Mouse (Mus musculus): ENCODE measurements around the gene Gm5478. TPM values are rescaled to one million over a fixed set of nuclear protein-coding genes. Genes with fewer than 3 reads are reported as not detected.
"Not testable (repeated sequence)": the region's sequence is repeated elsewhere in the genome, so short reads cannot be mapped to it uniquely, and the experiment has no call there.

Gm5478 gene
- polyA plus RNA-seq (2014; fragmentation: Nextera tagmentation; extraction: Ambion mirVana) = not detected in 2 replicates

DNA sequence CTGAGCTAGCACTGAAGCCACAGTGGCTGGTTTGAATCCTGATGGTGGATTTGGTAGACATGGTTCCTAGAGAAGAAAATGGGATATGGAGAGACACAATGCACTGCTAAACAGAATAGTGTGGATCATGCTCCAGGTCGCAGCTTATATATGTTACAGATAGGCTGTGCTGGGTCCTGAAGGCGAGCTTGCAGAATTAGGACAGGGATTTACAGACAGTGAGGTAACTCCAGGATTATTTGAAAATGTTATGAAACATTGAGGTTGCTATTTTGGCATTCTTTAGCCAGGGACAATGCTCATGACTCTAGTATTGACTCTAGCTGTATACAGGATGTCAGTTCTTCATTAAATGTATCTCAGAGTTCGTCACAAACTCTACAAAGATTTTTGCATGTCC is at the start of gene Gm5478:
Gene Gm5478, minus strand, starts transcription at position 101 of the 400 bp plus-strand sequence.
- no peaks in the 10 kb centered on the region for H3K9me3 ChIP-seq (ENCODE audit: control insufficient read depth, low read length)
- H3K9ac ChIP-seq (ENCODE audit: low read depth, low read length) = no peak within 1 kb of the TSS
- H3K27me3 ChIP-seq (ENCODE audit: control insufficient read depth, insufficient read depth, low read length) = no peaks in the 10 kb centered on the region
- no peak within 1 kb of the TSS for H3K4me3 ChIP-seq (ENCODE audit: low read depth, low read length)
- no peak within 1 kb of the TSS for H3K4me2 ChIP-seq (replicated peaks; ENCODE audit: low read depth, low read length)
- H3K36me3 ChIP-seq (ENCODE audit: control insufficient read depth, insufficient read depth, low read length) = no peaks in the 10 kb centered on the region
- no peak for ATAC-seq (ENCODE audit: low FRiP score)
- WGBS = 82% methylated on average over 3 of the region's 3 CpGs
- no peak for DNase-seq (ENCODE audit: low spot score)
- no peaks in the 10 kb centered on the region for H3K4me1 ChIP-seq (replicated peaks; ENCODE audit: control insufficient read depth, insufficient read depth, low read length)
- no peak within 1 kb of the TSS for H3K27ac ChIP-seq (ENCODE audit: low read depth, low read length)

DNA sequence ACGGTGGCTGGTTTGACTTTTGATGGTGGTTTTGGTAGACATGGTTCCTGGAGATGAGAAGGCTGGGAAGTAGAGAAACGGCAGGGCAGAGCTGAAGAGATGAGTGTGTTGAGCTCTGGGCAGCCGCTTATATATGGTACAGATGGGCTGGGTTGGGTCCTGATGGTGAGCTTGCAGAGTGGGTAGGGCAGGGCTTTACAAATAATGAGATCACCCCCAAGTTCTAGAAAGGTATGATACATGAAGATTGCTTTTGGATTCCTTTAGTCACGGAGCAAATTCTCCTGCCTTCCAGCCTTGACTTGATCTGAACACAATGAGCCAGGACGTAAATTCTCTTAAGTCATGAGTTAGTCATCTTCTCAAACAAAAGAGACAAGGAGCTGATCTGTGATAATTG is 47.0 kb upstream of the Gm5478 start, which contains the start of gene Krt6a:
Gene Krt6a, minus strand, starts transcription at position 101 of the 400 bp plus-strand sequence.
- H3K27me3 ChIP-seq (ENCODE audit: control insufficient read depth, insufficient read depth, low read length) = no peaks in the 10 kb centered on the region
- H3K4me2 ChIP-seq (replicated peaks; ENCODE audit: low read depth, low read length) = no peak within 1 kb of the TSS
- H3K4me3 ChIP-seq (ENCODE audit: low read depth, low read length) = no peak within 1 kb of the TSS
- H3K9me3 ChIP-seq (ENCODE audit: control insufficient read depth, low read length) = no peaks in the 10 kb centered on the region
- ATAC-seq (ENCODE audit: low FRiP score) (no peak), DNase-seq (ENCODE audit: low spot score) (no peak)
- H3K9ac ChIP-seq (ENCODE audit: low read depth, low read length) = no peak within 1 kb of the TSS
- H3K27ac ChIP-seq (ENCODE audit: low read depth, low read length) = no peak within 1 kb of the TSS
- 85% methylated on average over 5 of the region's 5 CpGs for WGBS
- no peaks in the 10 kb centered on the region for H3K4me1 ChIP-seq (replicated peaks; ENCODE audit: control insufficient read depth, insufficient read depth, low read length)
- H3K36me3 ChIP-seq (ENCODE audit: control insufficient read depth, insufficient read depth, low read length) = no peaks in the 10 kb centered on the region

DNA sequence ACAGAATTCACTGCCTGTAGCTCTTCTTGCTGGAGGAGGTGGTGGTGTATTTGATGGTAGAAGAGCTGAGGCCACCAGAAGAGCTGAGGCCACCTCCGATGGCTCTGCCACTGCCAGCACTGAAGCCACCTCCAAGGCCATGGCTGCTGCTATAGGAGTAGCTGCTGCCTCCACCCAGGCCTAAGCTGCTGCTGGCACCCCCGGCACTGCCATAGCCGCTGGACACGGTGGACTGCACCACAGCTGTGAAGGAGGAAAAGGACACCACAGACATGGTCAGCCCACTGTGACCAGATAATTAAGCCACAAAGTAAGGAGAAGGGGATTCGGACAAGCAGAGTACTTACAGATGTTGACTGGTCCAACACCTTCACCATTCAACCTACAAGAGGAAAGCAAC is 43.3 kb upstream of the Gm5478 start:
- not testable (repeated sequence) for H3K9me3 ChIP-seq (ENCODE audit: control insufficient read depth, low read length)
- WGBS = 91% methylated on average over 5 of the region's 5 CpGs

DNA sequence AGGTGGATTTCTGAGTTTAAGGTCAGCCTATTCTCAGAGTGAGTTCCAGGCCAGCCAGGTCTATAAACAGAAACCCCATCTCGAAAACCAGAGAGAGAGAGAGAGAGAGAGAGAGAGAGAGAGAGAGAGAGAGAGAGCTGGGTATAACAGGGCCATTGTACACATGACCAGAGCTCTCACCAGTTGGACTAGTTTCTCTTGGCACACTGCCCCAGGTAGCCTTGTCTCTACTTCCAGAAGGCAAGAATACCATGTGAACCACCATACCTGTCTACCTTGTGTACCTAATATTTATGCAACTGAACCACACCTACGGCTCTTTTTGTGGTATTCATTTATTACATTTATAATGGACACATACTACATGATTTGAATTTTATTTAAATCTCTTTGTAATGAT is 41.0 kb upstream of the Gm5478 start:
- no peaks in the 10 kb centered on the region for H3K36me3 ChIP-seq (ENCODE audit: control insufficient read depth, insufficient read depth, low read length)
- 78% methylated on average over 2 of the region's 2 CpGs for WGBS
- DNase-seq (ENCODE audit: low spot score) (no peak), ATAC-seq (ENCODE audit: low FRiP score) (no peak)
- H3K4me1 ChIP-seq (replicated peaks; ENCODE audit: control insufficient read depth, insufficient read depth, low read length) = no peaks in the 10 kb centered on the region
- H3K4me3 ChIP-seq (ENCODE audit: low read depth, low read length) = no peak overlapping the region
- no peak overlapping the region for H3K4me2 ChIP-seq (replicated peaks; ENCODE audit: low read depth, low read length)
- H3K9me3 ChIP-seq (ENCODE audit: control insufficient read depth, low read length) = no peaks in the 10 kb centered on the region
- H3K27ac ChIP-seq (ENCODE audit: low read depth, low read length) = no peak overlapping the region
- no peak overlapping the region for H3K9ac ChIP-seq (ENCODE audit: low read depth, low read length)
- H3K27me3 ChIP-seq (ENCODE audit: control insufficient read depth, insufficient read depth, low read length) = no peaks in the 10 kb centered on the region

More for the DNA sequence above, 43.3 kb upstream of the Gm5478 start:
- H3K36me3 ChIP-seq (ENCODE audit: control insufficient read depth, insufficient read depth, low read length); ATAC-seq (ENCODE audit: low FRiP score); H3K27ac ChIP-seq (ENCODE audit: low read depth, low read length); H3K4me1 ChIP-seq (replicated peaks; ENCODE audit: control insufficient read depth, insufficient read depth, low read length); DNase-seq (ENCODE audit: low spot score); H3K4me2 ChIP-seq (replicated peaks; ENCODE audit: low read depth, low read length); H3K27me3 ChIP-seq (ENCODE audit: control insufficient read depth, insufficient read depth, low read length); H3K9ac ChIP-seq (ENCODE audit: low read depth, low read length); H3K4me3 ChIP-seq (ENCODE audit: low read depth, low read length): not testable (repeated sequence)

DNA sequence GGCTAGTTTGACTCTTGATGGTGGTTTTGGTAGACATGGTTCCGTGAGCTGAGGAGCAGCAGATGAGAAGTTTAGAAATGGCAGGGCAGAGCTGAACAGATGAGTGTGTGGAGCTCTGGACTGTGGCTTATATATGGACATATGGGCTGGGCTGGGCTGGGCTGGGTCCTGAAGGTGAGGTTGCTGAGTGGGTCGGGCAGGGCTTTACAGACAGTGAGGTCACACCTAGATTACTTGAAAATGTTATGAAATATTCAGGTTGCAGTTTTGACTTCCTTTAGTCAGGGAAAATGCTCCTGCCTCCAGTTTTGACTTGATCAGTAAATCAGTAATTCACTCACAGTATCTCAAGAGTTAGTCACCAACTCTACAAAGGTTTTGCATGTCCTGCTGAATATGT is 33.0 kb upstream of the Gm5478 start, which contains the start of gene Krt6b:
Gene Krt6b, minus strand, starts transcription at position 101 of the 400 bp plus-strand sequence.
- no peaks in the 10 kb centered on the region for H3K4me1 ChIP-seq (replicated peaks; ENCODE audit: control insufficient read depth, insufficient read depth, low read length)
- ATAC-seq (ENCODE audit: low FRiP score) (no peak), DNase-seq (ENCODE audit: low spot score) (no peak)
- no peak within 1 kb of the TSS for H3K9ac ChIP-seq (ENCODE audit: low read depth, low read length)
- H3K36me3 ChIP-seq (ENCODE audit: control insufficient read depth, insufficient read depth, low read length) = no peaks in the 10 kb centered on the region
- no peak within 1 kb of the TSS for H3K4me3 ChIP-seq (ENCODE audit: low read depth, low read length)
- no peaks in the 10 kb centered on the region for H3K9me3 ChIP-seq (ENCODE audit: control insufficient read depth, low read length)
- H3K4me2 ChIP-seq (replicated peaks; ENCODE audit: low read depth, low read length) = no peak within 1 kb of the TSS
- no peaks in the 10 kb centered on the region for H3K27me3 ChIP-seq (ENCODE audit: control insufficient read depth, insufficient read depth, low read length)
- WGBS = 85% methylated on average over 2 of the region's 2 CpGs
- no peak within 1 kb of the TSS for H3K27ac ChIP-seq (ENCODE audit: low read depth, low read length)

DNA sequence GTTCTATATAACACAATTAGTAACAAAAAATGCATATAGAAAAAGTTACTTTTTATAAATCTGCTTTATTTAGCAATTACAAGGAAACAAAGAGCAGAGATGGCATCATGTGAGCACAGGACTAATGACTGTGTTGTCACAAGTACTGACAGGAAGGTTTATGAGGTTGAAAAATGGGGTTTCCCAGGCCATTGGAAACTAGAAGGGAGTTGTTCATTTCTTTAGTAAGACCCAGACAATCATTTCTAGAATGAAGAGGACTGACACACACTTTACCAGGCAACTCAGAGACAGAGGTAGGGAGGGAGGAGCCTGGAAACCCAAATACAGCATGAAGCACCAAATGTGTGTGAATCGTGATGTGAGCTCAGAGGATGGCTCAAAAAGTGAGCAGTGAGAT is 28.8 kb upstream of the Gm5478 start:
- DNase-seq (ENCODE audit: low spot score) (no peak), ATAC-seq (ENCODE audit: low FRiP score) (no peak)
- WGBS = 82% methylated on average over 1 of the region's 1 CpGs
- Histone ChIP-seq H3K9me3 (ENCODE audit: control insufficient read depth, low read length) (no peaks in the 10 kb centered on the region), H3K4me1 (replicated peaks; ENCODE audit: control insufficient read depth, insufficient read depth, low read length) (no peaks in the 10 kb centered on the region), H3K27ac (ENCODE audit: low read depth, low read length) (no peak overlapping the region), H3K4me2 (replicated peaks; ENCODE audit: low read depth, low read length) (no peak overlapping the region), H3K27me3 (ENCODE audit: control insufficient read depth, insufficient read depth, low read length) (no peaks in the 10 kb centered on the region), H3K36me3 (ENCODE audit: control insufficient read depth, insufficient read depth, low read length) (no peaks in the 10 kb centered on the region), H3K4me3 (ENCODE audit: low read depth, low read length) (no peak overlapping the region), H3K9ac (ENCODE audit: low read depth, low read length) (no peak overlapping the region)

DNA sequence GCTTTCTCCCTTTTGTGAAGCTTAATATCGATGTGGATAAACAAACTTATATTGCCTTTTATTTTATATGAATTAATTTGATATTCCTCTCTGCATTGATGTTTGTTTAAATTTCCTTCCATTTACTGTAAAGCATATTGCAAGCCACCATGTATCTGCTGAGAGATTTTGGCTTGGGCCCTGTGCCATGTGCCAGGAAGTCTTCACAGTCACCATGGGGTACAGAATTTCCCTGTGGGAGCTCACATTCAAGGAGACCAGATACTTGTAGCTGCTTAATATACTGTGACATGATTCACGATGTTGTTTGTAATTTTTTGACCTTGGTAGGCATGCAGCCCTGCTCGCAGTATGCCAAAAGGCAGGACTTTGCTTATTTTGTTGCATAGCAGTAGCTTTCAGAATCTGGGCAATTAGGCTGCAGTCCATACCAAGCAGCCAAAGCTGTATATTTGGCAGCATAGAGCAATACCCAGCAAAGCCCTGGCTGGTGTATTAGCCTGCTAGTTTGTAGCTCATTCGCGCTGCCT is 5.6 kb upstream of the Gm5478 start:
- Histone ChIP-seq H3K9me3 (ENCODE audit: control insufficient read depth, low read length) (no peaks in the 10 kb centered on the region), H3K9ac (ENCODE audit: low read depth, low read length) (no peak overlapping the region), H3K4me3 (ENCODE audit: low read depth, low read length) (no peak overlapping the region), H3K4me1 (replicated peaks; ENCODE audit: control insufficient read depth, insufficient read depth, low read length) (no peaks in the 10 kb centered on the region), H3K4me2 (replicated peaks; ENCODE audit: low read depth, low read length) (no peak overlapping the region), H3K36me3 (ENCODE audit: control insufficient read depth, insufficient read depth, low read length) (no peaks in the 10 kb centered on the region), H3K27me3 (ENCODE audit: control insufficient read depth, insufficient read depth, low read length) (no peaks in the 10 kb centered on the region), H3K27ac (ENCODE audit: low read depth, low read length) (no peak overlapping the region)
- DNase-seq (ENCODE audit: low spot score) = no peak
- WGBS = 89% methylated on average over 5 of the region's 5 CpGs
- ATAC-seq (ENCODE audit: low FRiP score) = no peak

DNA sequence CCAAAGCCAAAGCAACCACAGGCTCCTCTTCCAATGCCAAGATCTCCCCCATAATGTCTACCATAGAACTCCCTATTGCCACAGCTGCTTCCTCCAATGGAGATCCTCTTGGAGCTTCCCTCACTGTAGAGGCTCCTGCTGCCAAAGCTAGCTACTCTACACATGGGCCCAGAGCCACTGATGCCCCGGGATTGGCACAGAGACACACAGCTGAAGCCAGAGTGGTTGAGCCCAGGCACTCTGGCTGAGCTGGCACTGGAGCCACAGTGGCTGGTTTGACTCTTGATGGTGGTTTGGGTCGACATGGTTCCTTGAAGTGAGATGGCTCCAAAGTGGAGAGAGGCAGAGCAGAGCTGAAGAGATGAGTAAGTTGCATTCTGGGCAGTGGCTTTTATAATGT is 19.3 kb downstream of the Gm5478 start, which contains the start of gene Gm5414:
Gene Gm5414, minus strand, starts transcription at position 305 of the 400 bp plus-strand sequence.
- WGBS = 74% methylated on average over 2 of the region's 2 CpGs
- ATAC-seq (ENCODE audit: low FRiP score) = no peak
- H3K27me3 ChIP-seq (ENCODE audit: control insufficient read depth, insufficient read depth, low read length) = no peaks in the 10 kb centered on the region
- H3K9ac ChIP-seq (ENCODE audit: low read depth, low read length) = no peak within 1 kb of the TSS
- H3K4me2 ChIP-seq (replicated peaks; ENCODE audit: low read depth, low read length) = no peak within 1 kb of the TSS
- no peak for DNase-seq (ENCODE audit: low spot score)
- H3K36me3 ChIP-seq (ENCODE audit: control insufficient read depth, insufficient read depth, low read length) = no peaks in the 10 kb centered on the region
- H3K4me1 ChIP-seq (replicated peaks; ENCODE audit: control insufficient read depth, insufficient read depth, low read length) = no peaks in the 10 kb centered on the region
- H3K9me3 ChIP-seq (ENCODE audit: control insufficient read depth, low read length) = no peaks in the 10 kb centered on the region
- no peak within 1 kb of the TSS for H3K4me3 ChIP-seq (ENCODE audit: low read depth, low read length)
- no peak within 1 kb of the TSS for H3K27ac ChIP-seq (ENCODE audit: low read depth, low read length)

DNA sequence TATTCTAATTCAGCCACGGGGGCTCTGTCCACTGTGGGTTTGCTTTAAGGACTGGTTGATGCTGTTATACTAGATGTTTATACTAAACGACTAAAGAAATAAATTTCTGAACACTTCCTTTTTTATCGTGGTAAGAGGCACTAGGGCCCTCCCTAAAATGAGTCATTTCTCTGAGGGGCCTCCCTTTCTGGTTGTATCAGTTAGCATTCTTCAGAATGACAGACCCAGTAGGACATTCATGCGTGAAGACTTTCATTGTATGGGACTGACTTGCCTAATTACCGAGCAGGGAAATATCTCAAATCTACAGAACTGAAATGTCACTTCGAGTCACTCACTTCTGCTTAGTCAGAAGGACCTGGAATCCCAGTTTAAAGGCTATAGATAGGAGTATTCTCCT is 48.1 kb downstream of the Gm5478 start:
- Histone ChIP-seq H3K9ac (ENCODE audit: low read depth, low read length) (no peak overlapping the region), H3K4me2 (replicated peaks; ENCODE audit: low read depth, low read length) (no peak overlapping the region), H3K27me3 (ENCODE audit: control insufficient read depth, insufficient read depth, low read length) (no peaks in the 10 kb centered on the region), H3K4me1 (replicated peaks; ENCODE audit: control insufficient read depth, insufficient read depth, low read length) (no peaks in the 10 kb centered on the region), H3K9me3 (ENCODE audit: control insufficient read depth, low read length) (no peaks in the 10 kb centered on the region), H3K4me3 (ENCODE audit: low read depth, low read length) (no peak overlapping the region), H3K36me3 (ENCODE audit: control insufficient read depth, insufficient read depth, low read length) (no peaks in the 10 kb centered on the region), H3K27ac (ENCODE audit: low read depth, low read length) (no peak overlapping the region)
- 65% methylated on average over 6 of the region's 6 CpGs for WGBS
- DNase-seq (ENCODE audit: low spot score) (no peak), ATAC-seq (ENCODE audit: low FRiP score) (no peak)

All from hindbrain, embryonic 11.5 days (tissue).